Mouse (Mus musculus): Measurements from ENCODE around the gene C87499.

C87499 gene

GRCm38 (mm10) chr4:88634311-88634710 lies at the start of gene C87499:
TSS of gene C87499 (minus strand) at chr4:88634411.
- in situ Hi-C loops (cut with MseI, MboI): no loop called here

GRCm38 (mm10) chr4:88683812-88684211 lies 49.6 kb upstream of the C87499 start, which contains the start of gene Ifna2:
TSS of gene Ifna2 (minus strand) at chr4:88683912.
- in situ Hi-C loops (cut with MseI, MboI): no loop called here

- in situ Hi-C loops (cut with MseI, MboI): no loop called here
These were observed 47.1 kb upstream of the C87499 start for GRCm38 (mm10) chr4:88681353-88681752.

- in situ Hi-C loops (cut with MseI, MboI): no loop called here
These were observed 46.2 kb upstream of the C87499 start for GRCm38 (mm10) chr4:88680362-88680761.

GRCm38 (mm10) chr4:88676824-88677223 lies 42.6 kb upstream of the C87499 start, which contains the start of gene Ifna16:
TSS of gene Ifna16 (minus strand) at chr4:88676924.
- in situ Hi-C loops (cut with MseI, MboI): no loop called here

- in situ Hi-C loops (cut with MseI, MboI): no loop called here
These were observed 21.2 kb upstream of the C87499 start for GRCm38 (mm10) chr4:88655461-88655860.

GRCm38 (mm10) chr4:88653644-88654043 lies 19.4 kb upstream of the C87499 start:
- in situ Hi-C loops (cut with MseI, MboI): no loop called here

- in situ Hi-C loops (cut with MseI, MboI): no loop called here
These were observed 10.1 kb upstream of the C87499 start, which contains the start of gene Ifna13 for GRCm38 (mm10) chr4:88644359-88644758. TSS of gene Ifna13 (minus strand) at chr4:88644459.

GRCm38 (mm10) chr4:88642526-88642925 lies 8.3 kb upstream of the C87499 start:
- in situ Hi-C loops (cut with MseI, MboI): no loop called here

- in situ Hi-C loops (cut with MseI, MboI): no loop called here
These were observed 7.0 kb upstream of the C87499 start for GRCm38 (mm10) chr4:88641077-88641831.

- in situ Hi-C loops (cut with MseI, MboI): no loop called here
These were observed 6.5 kb upstream of the C87499 start for GRCm38 (mm10) chr4:88640704-88641076.

GRCm38 (mm10) chr4:88603276-88603675 lies 30.9 kb downstream of the C87499 start, which contains the start of gene Ifna12:
TSS of gene Ifna12 (minus strand) at chr4:88603376.
- in situ Hi-C loops (cut with MseI, MboI): no loop called here

GRCm38 (mm10) chr4:88592285-88592684 lies 41.9 kb downstream of the C87499 start, which contains the start of gene Ifna9:
TSS of gene Ifna9 (minus strand) at chr4:88592385.
- in situ Hi-C loops (cut with MseI, MboI): no loop called here

Measured in mouse trophoblast stem cell (cell line).